Mouse (Mus musculus): ENCODE results near the gene Sash1. TPM values are rescaled to one million over a fixed set of nuclear protein-coding genes. Genes with fewer than 3 reads are reported as not detected.

Gene Sash1
- polyA plus RNA-seq, 1 experiment from 2014 or later, result 4.8 TPM

DNA sequence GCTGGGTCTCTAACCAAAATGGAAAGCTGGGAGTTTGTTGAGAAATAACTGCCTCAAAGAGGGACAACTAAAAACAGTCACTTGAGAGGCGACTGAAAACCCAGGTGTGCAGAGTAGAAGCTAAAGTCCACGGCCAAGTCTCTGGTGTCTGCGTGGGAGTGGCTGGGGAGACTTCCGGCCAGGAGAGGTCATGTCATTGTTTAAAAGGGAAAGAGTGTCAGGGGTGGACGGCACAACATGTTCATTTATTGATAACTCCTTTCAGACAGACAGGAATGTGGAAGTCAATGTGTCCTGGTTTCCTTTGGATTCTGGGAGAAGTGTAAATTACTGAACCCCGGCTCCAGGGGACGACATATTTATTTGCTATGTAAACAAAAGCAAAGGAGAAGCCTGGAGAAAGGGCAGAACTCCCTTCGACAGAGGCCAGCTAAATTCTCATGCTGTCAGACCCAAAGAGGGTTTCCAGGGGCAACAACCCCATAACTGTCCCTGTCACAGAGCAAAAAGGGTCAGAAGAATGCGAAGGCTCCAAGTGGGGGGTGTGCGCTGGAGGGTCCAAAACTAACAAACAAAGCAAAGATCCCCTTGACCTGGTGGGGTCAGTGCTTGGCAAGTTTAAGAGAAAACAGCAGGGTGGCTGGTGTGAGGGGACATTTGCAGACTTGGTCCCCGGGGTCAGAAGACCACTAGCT lies 100.3 kb downstream of the Sash1 start:
- Histone ChIP-seq H3K9me3 (ENCODE audit: control insufficient read depth, low read length) (no peaks in the 10 kb centered on the region), H3K4me3 (replicated peaks; ENCODE audit: low read depth, low read length) (no peak overlapping the region), H3K27ac (replicated peaks; ENCODE audit: low read depth, low read length) (no peak overlapping the region), H3K4me2 (ENCODE audit: low read length) (no peak overlapping the region), H3K36me3 (ENCODE audit: control insufficient read depth, insufficient read depth, low read length) (no peaks in the 10 kb centered on the region), H3K27me3 (ENCODE audit: control insufficient read depth, insufficient read depth, low read length) (no peaks in the 10 kb centered on the region), H3K9ac (replicated peaks; ENCODE audit: low read length) (no peak overlapping the region), H3K4me1 (ENCODE audit: control insufficient read depth, insufficient read depth, low read length) (no peaks in the 10 kb centered on the region)
- WGBS, result 38% methylated on average over 11 of the region's 11 CpGs
- ATAC-seq (ENCODE audit: low FRiP score, low TSS enrichment) (no peak), DNase-seq (no peak)

DNA sequence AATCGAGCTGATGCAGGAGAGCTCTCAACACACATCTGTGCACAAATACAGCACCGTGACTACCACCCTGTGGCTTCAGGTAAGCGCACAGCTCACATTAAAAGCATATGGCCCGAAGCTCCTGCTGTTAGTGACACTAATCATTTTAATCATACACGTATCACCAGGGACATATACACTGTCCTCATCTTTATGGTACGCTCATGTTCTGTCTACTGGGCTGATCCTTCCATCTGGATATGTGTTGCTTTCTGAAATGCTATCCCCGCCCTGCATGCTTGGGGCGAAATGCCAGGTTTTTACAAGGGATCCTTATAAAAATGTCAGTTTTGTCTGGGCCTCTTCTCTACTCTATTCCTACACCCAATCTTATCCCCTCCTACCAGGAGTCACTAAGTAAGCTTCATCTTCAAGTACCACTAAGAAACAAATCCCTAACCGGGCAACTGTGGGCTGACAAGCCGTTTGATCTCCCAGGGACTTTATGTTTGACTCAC lies 103.9 kb downstream of the Sash1 start:
- H3K27ac ChIP-seq (replicated peaks; ENCODE audit: low read depth, low read length), result no peak overlapping the region
- DNase-seq (no peak), ATAC-seq (ENCODE audit: low FRiP score, low TSS enrichment) (no peak)
- H3K36me3 ChIP-seq (ENCODE audit: control insufficient read depth, insufficient read depth, low read length), result peaks cover 3% of the 10 kb centered on the region; the same call in 1 of the 2 replicates
- H3K4me1 ChIP-seq (ENCODE audit: control insufficient read depth, insufficient read depth, low read length), result no peaks in the 10 kb centered on the region
- 88% methylated on average over 10 of the region's 10 CpGs for WGBS
- H3K4me2 ChIP-seq (ENCODE audit: low read length), result no peak overlapping the region
- H3K4me3 ChIP-seq (replicated peaks; ENCODE audit: low read depth, low read length), result no peak overlapping the region
- no peak overlapping the region for H3K9ac ChIP-seq (replicated peaks; ENCODE audit: low read length)
- H3K9me3 ChIP-seq (ENCODE audit: control insufficient read depth, low read length), result no peaks in the 10 kb centered on the region
- no peaks in the 10 kb centered on the region for H3K27me3 ChIP-seq (ENCODE audit: control insufficient read depth, insufficient read depth, low read length)

DNA sequence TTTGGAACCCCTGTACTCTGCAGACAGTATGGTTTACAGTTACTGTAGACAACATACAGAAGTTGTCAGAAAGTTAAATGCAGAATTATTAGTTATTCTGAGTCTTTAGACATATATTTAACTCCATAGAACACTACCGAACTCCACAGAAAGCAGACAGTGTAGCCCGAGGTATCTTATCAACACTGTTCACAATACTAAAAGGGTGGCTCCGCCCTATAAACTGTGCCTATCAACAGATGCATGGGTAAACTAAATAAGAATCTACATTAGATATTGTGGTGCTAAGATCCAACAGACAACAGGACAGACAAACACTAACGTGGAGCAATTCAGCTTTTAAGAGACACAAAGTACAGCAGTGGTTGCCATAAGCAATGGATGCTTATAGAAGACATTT lies 106.0 kb downstream of the Sash1 start:
- Histone ChIP-seq H3K9ac (replicated peaks; ENCODE audit: low read length) (no peak overlapping the region), H3K4me2 (ENCODE audit: low read length) (no peak overlapping the region), H3K27me3 (ENCODE audit: control insufficient read depth, insufficient read depth, low read length) (no peaks in the 10 kb centered on the region), H3K4me3 (replicated peaks; ENCODE audit: low read depth, low read length) (no peak overlapping the region), H3K27ac (replicated peaks; ENCODE audit: low read depth, low read length) (no peak overlapping the region), H3K36me3 (ENCODE audit: control insufficient read depth, insufficient read depth, low read length) (peaks cover 3% of the 10 kb centered on the region; the same call in 1 of the 2 replicates), H3K9me3 (ENCODE audit: control insufficient read depth, low read length) (no peaks in the 10 kb centered on the region), H3K4me1 (ENCODE audit: control insufficient read depth, insufficient read depth, low read length) (no peaks in the 10 kb centered on the region)
- ATAC-seq (ENCODE audit: low FRiP score, low TSS enrichment), result no peak
- WGBS, result 98% methylated on average over 4 of the region's 4 CpGs
- DNase-seq, result no peak

GRCm38 (mm10) chr10:8778845-8779244 lies 107.0 kb downstream of the Sash1 start:
- Histone ChIP-seq H3K4me3 (replicated peaks; ENCODE audit: low read depth, low read length) (no peak overlapping the region), H3K9ac (replicated peaks; ENCODE audit: low read length) (no peak overlapping the region), H3K4me1 (ENCODE audit: control insufficient read depth, insufficient read depth, low read length) (no peaks in the 10 kb centered on the region), H3K9me3 (ENCODE audit: control insufficient read depth, low read length) (no peaks in the 10 kb centered on the region), H3K4me2 (ENCODE audit: low read length) (no peak overlapping the region), H3K36me3 (ENCODE audit: control insufficient read depth, insufficient read depth, low read length) (peaks cover 3% of the 10 kb centered on the region; the same call in 1 of the 2 replicates), H3K27me3 (ENCODE audit: control insufficient read depth, insufficient read depth, low read length) (no peaks in the 10 kb centered on the region), H3K27ac (replicated peaks; ENCODE audit: low read depth, low read length) (no peak overlapping the region)
- ATAC-seq (ENCODE audit: low FRiP score, low TSS enrichment), result no peak
- WGBS, result 91% methylated on average over 7 of the region's 7 CpGs
- no peak for DNase-seq

DNA sequence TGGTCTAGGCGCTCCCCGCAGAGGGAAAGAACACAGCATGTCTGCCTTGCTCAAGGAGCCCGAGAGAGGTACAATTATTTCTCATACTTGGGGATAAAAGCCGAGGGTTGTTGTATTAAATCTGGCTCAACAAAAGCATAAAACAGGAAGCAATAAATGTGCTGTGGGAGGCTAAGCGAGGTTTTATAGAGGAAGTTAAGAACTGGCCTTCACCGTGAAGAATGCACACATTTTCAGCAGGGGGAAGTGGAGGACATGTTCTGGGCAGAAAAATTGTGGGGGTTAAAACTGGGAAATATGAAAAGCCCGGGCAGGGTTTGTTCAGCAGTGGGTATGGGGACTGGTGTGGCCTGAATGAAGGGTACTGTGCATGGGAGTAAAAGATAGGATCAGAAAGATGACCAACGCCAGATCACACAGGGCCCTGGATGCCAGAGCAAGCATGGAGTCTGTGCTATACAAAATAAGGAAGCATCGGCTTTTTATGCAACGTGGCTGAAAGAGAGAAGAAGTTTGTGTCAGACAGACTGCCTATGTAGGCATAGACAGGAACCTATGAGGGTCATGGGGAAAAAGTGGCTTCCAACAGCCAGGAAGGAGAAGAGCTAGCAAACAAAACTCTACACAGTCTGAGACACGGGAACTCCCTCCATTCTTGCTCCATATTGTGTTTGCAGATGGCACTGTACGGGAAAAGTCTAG lies 108.2 kb downstream of the Sash1 start:
- no peak for DNase-seq
- WGBS, result 96% methylated on average over 12 of the region's 12 CpGs
- no peaks in the 10 kb centered on the region for H3K27me3 ChIP-seq (ENCODE audit: control insufficient read depth, insufficient read depth, low read length)
- ATAC-seq (ENCODE audit: low FRiP score, low TSS enrichment), result no peak
- H3K27ac ChIP-seq (replicated peaks; ENCODE audit: low read depth, low read length), result no peak overlapping the region
- no peak overlapping the region for H3K4me3 ChIP-seq (replicated peaks; ENCODE audit: low read depth, low read length)
- no peak overlapping the region for H3K4me2 ChIP-seq (ENCODE audit: low read length)
- H3K9me3 ChIP-seq (ENCODE audit: control insufficient read depth, low read length), result no peaks in the 10 kb centered on the region
- H3K9ac ChIP-seq (replicated peaks; ENCODE audit: low read length), result no peak overlapping the region
- H3K4me1 ChIP-seq (ENCODE audit: control insufficient read depth, insufficient read depth, low read length), result no peaks in the 10 kb centered on the region
- peaks cover 3% of the 10 kb centered on the region; the same call in 1 of the 2 replicates for H3K36me3 ChIP-seq (ENCODE audit: control insufficient read depth, insufficient read depth, low read length)

DNA sequence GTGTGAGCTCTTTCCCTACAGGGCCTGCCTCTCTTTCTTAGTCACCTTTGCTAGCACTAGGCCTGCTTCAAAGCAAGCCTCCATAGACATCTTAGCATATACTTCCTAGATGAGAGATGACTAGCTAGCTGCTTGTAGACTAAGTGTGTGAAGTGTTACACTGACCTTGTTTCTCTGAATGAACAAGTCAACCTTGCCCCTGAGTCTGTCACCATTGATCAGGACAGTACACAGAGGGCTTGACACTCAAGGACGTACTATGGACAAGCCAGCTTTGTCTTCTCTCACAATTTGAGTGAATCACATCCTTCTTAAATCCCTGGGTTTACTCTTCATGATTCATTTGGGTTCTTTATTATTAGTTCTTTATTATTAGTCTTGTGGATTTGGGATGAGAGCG lies 109.1 kb downstream of the Sash1 start:
- Histone ChIP-seq H3K27ac (replicated peaks; ENCODE audit: low read depth, low read length) (no peak overlapping the region), H3K27me3 (ENCODE audit: control insufficient read depth, insufficient read depth, low read length) (no peaks in the 10 kb centered on the region), H3K36me3 (ENCODE audit: control insufficient read depth, insufficient read depth, low read length) (peaks cover 3% of the 10 kb centered on the region; the same call in 1 of the 2 replicates), H3K4me1 (ENCODE audit: control insufficient read depth, insufficient read depth, low read length) (no peaks in the 10 kb centered on the region), H3K4me3 (replicated peaks; ENCODE audit: low read depth, low read length) (no peak overlapping the region), H3K9ac (replicated peaks; ENCODE audit: low read length) (no peak overlapping the region), H3K4me2 (ENCODE audit: low read length) (no peak overlapping the region), H3K9me3 (ENCODE audit: control insufficient read depth, low read length) (no peaks in the 10 kb centered on the region)
- ATAC-seq (ENCODE audit: low FRiP score, low TSS enrichment), result no peak
- 100% methylated on average over 2 of the region's 2 CpGs for WGBS
- no peak for DNase-seq

DNA sequence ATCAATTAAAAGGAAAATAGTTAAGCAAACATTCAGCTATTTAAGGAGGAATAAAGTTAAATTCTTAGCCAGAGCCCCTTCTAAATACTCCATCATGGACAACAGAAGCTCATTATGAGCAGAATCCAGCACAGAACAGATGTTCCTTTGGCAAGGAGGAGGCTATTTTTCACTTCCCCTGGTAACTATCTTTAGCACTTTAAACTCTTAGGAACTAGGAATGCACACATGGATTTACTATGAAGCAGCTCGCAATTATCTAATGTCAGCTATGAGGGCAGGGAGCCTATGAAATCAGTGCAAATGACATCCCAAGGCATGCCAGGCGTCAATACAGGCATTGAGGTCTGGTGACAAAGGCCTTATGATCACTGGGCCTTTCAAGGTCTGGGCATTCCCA lies 110.1 kb downstream of the Sash1 start:
- H3K36me3 ChIP-seq (ENCODE audit: control insufficient read depth, insufficient read depth, low read length), result peaks cover 3% of the 10 kb centered on the region; the same call in 1 of the 2 replicates
- H3K27me3 ChIP-seq (ENCODE audit: control insufficient read depth, insufficient read depth, low read length), result no peaks in the 10 kb centered on the region
- ATAC-seq (ENCODE audit: low FRiP score, low TSS enrichment) (no peak), DNase-seq (no peak)
- H3K27ac ChIP-seq (replicated peaks; ENCODE audit: low read depth, low read length), result no peak overlapping the region
- no peak overlapping the region for H3K4me3 ChIP-seq (replicated peaks; ENCODE audit: low read depth, low read length)
- no peak overlapping the region for H3K4me2 ChIP-seq (ENCODE audit: low read length)
- WGBS, result 94% methylated on average over 2 of the region's 2 CpGs
- no peaks in the 10 kb centered on the region for H3K4me1 ChIP-seq (ENCODE audit: control insufficient read depth, insufficient read depth, low read length)
- H3K9me3 ChIP-seq (ENCODE audit: control insufficient read depth, low read length), result no peaks in the 10 kb centered on the region
- no peak overlapping the region for H3K9ac ChIP-seq (replicated peaks; ENCODE audit: low read length)

DNA sequence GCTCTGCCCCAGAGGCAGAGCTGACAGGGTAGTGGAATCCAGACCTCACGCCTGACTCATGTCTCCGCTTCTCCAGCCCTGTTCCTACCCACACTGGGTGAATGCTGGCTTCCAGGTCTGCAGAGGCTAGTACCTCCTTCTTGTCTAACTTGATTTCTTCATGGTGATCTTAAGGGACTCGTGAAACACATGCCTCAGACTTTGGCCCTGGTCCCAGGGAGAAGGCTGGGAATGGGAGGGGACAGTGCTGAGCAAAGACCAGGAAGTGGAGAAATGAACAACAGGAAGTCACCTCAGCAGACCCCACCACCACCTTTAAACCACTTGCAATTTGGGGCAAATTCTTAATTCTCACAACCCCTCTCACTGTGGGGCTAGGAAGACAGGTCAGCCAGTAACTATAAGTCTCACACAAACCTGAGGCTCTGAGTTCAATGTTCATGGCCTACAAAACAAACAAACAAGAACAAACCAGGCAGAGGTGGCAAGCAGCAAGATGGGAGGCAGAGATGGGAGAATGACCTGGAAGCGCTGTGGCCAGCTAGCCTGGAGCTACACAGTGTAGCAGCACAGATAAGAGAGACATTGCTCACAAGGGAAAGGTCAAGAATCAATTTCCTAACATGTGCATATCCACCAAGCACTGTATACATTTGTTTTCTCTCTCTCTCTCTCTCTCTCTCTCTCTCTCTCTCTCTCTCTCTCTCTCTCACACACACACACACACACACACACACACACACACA lies 113.2 kb downstream of the Sash1 start:
- H3K27me3 ChIP-seq (ENCODE audit: control insufficient read depth, insufficient read depth, low read length), result no peaks in the 10 kb centered on the region
- no peak overlapping the region for H3K9ac ChIP-seq (replicated peaks; ENCODE audit: low read length)
- no peaks in the 10 kb centered on the region for H3K36me3 ChIP-seq (ENCODE audit: control insufficient read depth, insufficient read depth, low read length)
- WGBS, result 91% methylated on average over 4 of the region's 4 CpGs
- H3K9me3 ChIP-seq (ENCODE audit: control insufficient read depth, low read length), result 0 out of 2 replicates have a peak, but pooled peaks cover 2% of the 10 kb centered on the region
- ATAC-seq (ENCODE audit: low FRiP score, low TSS enrichment), result no peak
- H3K27ac ChIP-seq (replicated peaks; ENCODE audit: low read depth, low read length), result no peak overlapping the region
- no peak overlapping the region for H3K4me2 ChIP-seq (ENCODE audit: low read length)
- no peak overlapping the region for H3K4me3 ChIP-seq (replicated peaks; ENCODE audit: low read depth, low read length)
- DNase-seq, result no peak
- H3K4me1 ChIP-seq (ENCODE audit: control insufficient read depth, insufficient read depth, low read length), result no peaks in the 10 kb centered on the region
